Mouse (Mus musculus): Measurements from ENCODE around the gene Zfp658.

The Zfp658 gene

GRCm38 (mm10) chr7:43580526-43580925 lies 18.5 kb downstream of the Zfp658 start:
- DNase-seq (ENCODE audit: low spot score in 2 of 2), result peak; percentile 9 to 33

GRCm38 (mm10) chr7:43584790-43585189 lies 22.7 kb downstream of the Zfp658 start:
- no peak for DNase-seq (ENCODE audit: low spot score in 2 of 2)

GRCm38 (mm10) chr7:43601884-43602283 lies 39.8 kb downstream of the Zfp658 start:
- no peak for DNase-seq (ENCODE audit: low spot score in 2 of 2)

- DNase-seq (ENCODE audit: low spot score in 2 of 2), result peak; percentile 56 to 82
Measured at GRCm38 (mm10) chr7:43606896-43607742, 45.1 kb downstream of the Zfp658 start, which contains the start of gene Zfp819. TSS of gene Zfp819 (plus strand) at chr7:43607169.

GRCm38 (mm10) chr7:43607743-43608287 lies 45.8 kb downstream of the Zfp658 start:
- no peak for DNase-seq (ENCODE audit: low spot score in 2 of 2)

- DNase-seq (ENCODE audit: low spot score in 2 of 2), result no peak
Measured at GRCm38 (mm10) chr7:43608316-43608824, 46.3 kb downstream of the Zfp658 start.

- DNase-seq (ENCODE audit: low spot score in 2 of 2), result no peak
Measured at GRCm38 (mm10) chr7:43613816-43614551, 51.9 kb downstream of the Zfp658 start.

GRCm38 (mm10) chr7:43622927-43623326 lies 60.9 kb downstream of the Zfp658 start:
- DNase-seq (ENCODE audit: low spot score in 2 of 2), result no peak

GRCm38 (mm10) chr7:43623819-43624218 lies 61.8 kb downstream of the Zfp658 start:
- DNase-seq (ENCODE audit: low spot score in 2 of 2), result no peak
